Mouse (Mus musculus) ovary, adult 10 weeks (tissue): ENCODE results near the gene Gm4788. TPM values are rescaled to one million over a fixed set of nuclear protein-coding genes. Genes with fewer than 3 reads are reported as not detected.

Experiments used
- polyA plus RNA-seq: library from polyadenylated mRNA; stranded (reverse); fragments of 350-450 nt; fragmentation: Illumina TruSeq; extraction: RNeasy Lipid Tissue Mini Kit (QIAGEN cat#74804); gene quantifications from one replicate; pipeline ENCODE4 v1.2.3, GENCODE M21; 2014

Gm4788 gene
- 0.31 TPM for polyA plus RNA-seq

GRCm38 (mm10) chr1:139781143-139781542, at the start of gene Gm4788:
Gm4788 (minus strand) TSS chr1:139781243.

Other genes with a start within 250 kb of the Gm4788 start
- gene Cfhr1, start 221.0 kb downstream of the Gm4788 start, polyA plus RNA-seq: not detected
- 2.0 TPM for gene Cfhr2, start 77.5 kb upstream of the Gm4788 start, polyA plus RNA-seq